In genomic region chr10:81069836-81070235, GRCm38 (mm10) we compare ENCODE assay signal across 8 mouse cellular contexts. TPM values are rescaled to one million over a fixed set of nuclear protein-coding genes. Genes with fewer than 3 reads are reported as not detected.
DNase-seq lines count a peak whose midpoint lies in the region; ATAC-seq and TF ChIP-seq lines count a peak whose summit lies in the region.

Thop1 (plus strand) TSS chr10:81070035.

- H3K27ac ChIP-seq in embryonic facial prominence, embryonic 14.5 days (replicated peaks; ENCODE audit: low read depth, low read length): peak within 1 kb of the TSS; percentile 57; the same call in 1 of the 2 replicates
- peak within 1 kb of the TSS; percentile 69 for H3K27ac ChIP-seq in heart, adult 2 months
- no peak within 1 kb of the TSS; the same call in 1 of the 2 replicates for H3K27ac ChIP-seq in limb, embryonic 13.5 days
- peak within 1 kb of the TSS; percentile 74 for H3K27ac ChIP-seq in midbrain, embryonic 16.5 days (ENCODE audit: low read length)

- peak within 1 kb of the TSS; percentile 79 for H3K4me3 ChIP-seq in embryonic facial prominence, embryonic 14.5 days (ENCODE audit: low read depth, low read length)
- peak within 1 kb of the TSS; percentile 68 for H3K4me3 ChIP-seq in heart, adult 2 months
- H3K4me3 ChIP-seq in limb, embryonic 13.5 days: peak within 1 kb of the TSS; percentile 73
- peak within 1 kb of the TSS; percentile 70 for H3K4me3 ChIP-seq in midbrain, embryonic 16.5 days (ENCODE audit: low read depth, low read length)

- peak; percentile 65 for TF ChIP-seq POLR2A in heart, adult 2 months (IDR thresholded peaks at IDR 0.05; ENCODE audit: insufficient read depth, low read depth, low read length)

- H3K79me2 ChIP-seq in heart, adult 2 months (replicated peaks; ENCODE audit: control insufficient read depth, insufficient read depth, low read length): no peaks in the 10 kb centered on the region

- peak; percentile 50; the same call in 1 of the 2 replicates for TF ChIP-seq EP300 in heart, adult 2 months (IDR thresholded peaks at IDR 0.05; ENCODE audit: insufficient read depth, low read depth, low read length)

- H3K4me2 ChIP-seq in embryonic facial prominence, embryonic 14.5 days (ENCODE audit: low read depth, low read length): peak within 1 kb of the TSS; percentile 64
- H3K4me2 ChIP-seq in limb, embryonic 13.5 days (replicated peaks): peak within 1 kb of the TSS; percentile 79
- H3K4me2 ChIP-seq in midbrain, embryonic 16.5 days (ENCODE audit: low read length): peak within 1 kb of the TSS; percentile 78

- peak; percentile 96 for ATAC-seq in embryonic facial prominence, embryonic 14.5 days (ENCODE audit: low read depth)
- ATAC-seq in limb, embryonic 13.5 days (ENCODE audit: low FRiP score, low read depth): peak; percentile 97
- ATAC-seq in midbrain, embryonic 16.5 days: peak; percentile 93

- intact Hi-C loops in heart, adult 2 months (cut with DNase I): no loop called here

- peaks cover 9% of the 10 kb centered on the region for H3K4me1 ChIP-seq in embryonic facial prominence, embryonic 14.5 days (ENCODE audit: control insufficient read depth, insufficient read depth, low read length)
- peaks cover 3% of the 10 kb centered on the region for H3K4me1 ChIP-seq in heart, adult 2 months (ENCODE audit: control insufficient read depth, insufficient read depth, low read length)
- H3K4me1 ChIP-seq in limb, embryonic 13.5 days: peaks cover 20% of the 10 kb centered on the region
- H3K4me1 ChIP-seq in midbrain, embryonic 16.5 days (ENCODE audit: control insufficient read depth, insufficient read depth, low read length): peaks cover 19% of the 10 kb centered on the region

- H3K36me3 ChIP-seq in embryonic facial prominence, embryonic 14.5 days (ENCODE audit: control insufficient read depth, insufficient read depth, low read length): peaks cover 20% of the 10 kb centered on the region
- H3K36me3 ChIP-seq in heart, adult 2 months (ENCODE audit: control insufficient read depth, insufficient read depth, low read length): no peaks in the 10 kb centered on the region
- peaks cover 21% of the 10 kb centered on the region for H3K36me3 ChIP-seq in limb, embryonic 13.5 days
- peaks cover 15% of the 10 kb centered on the region for H3K36me3 ChIP-seq in midbrain, embryonic 16.5 days (ENCODE audit: control insufficient read depth, insufficient read depth, low read length)

- H3K27me3 ChIP-seq in embryonic facial prominence, embryonic 14.5 days (replicated peaks; ENCODE audit: control insufficient read depth, insufficient read depth, low read length): no peaks in the 10 kb centered on the region
- H3K27me3 ChIP-seq in heart, adult 2 months (ENCODE audit: control insufficient read depth, insufficient read depth, low read length): no peaks in the 10 kb centered on the region
- H3K27me3 ChIP-seq in limb, embryonic 13.5 days: no peaks in the 10 kb centered on the region
- no peaks in the 10 kb centered on the region for H3K27me3 ChIP-seq in midbrain, embryonic 16.5 days (ENCODE audit: control insufficient read depth, insufficient read depth, low read depth, low read length)

- WGBS in embryonic facial prominence, embryonic 14.5 days: 0% methylated on average over 27 of the region's 35 CpGs
- WGBS in heart, adult 2 months: under 1% methylated on average over 35 of the region's 35 CpGs
- WGBS in limb, embryonic 13.5 days: under 1% methylated on average over 35 of the region's 35 CpGs
- WGBS in midbrain, embryonic 16.5 days: under 1% methylated on average over 35 of the region's 35 CpGs

- H3K9me3 ChIP-seq in embryonic facial prominence, embryonic 14.5 days (ENCODE audit: control insufficient read depth, low read length): no peaks in the 10 kb centered on the region
- no peaks in the 10 kb centered on the region for H3K9me3 ChIP-seq in limb, embryonic 13.5 days
- no peaks in the 10 kb centered on the region; the same call in 1 of the 2 replicates for H3K9me3 ChIP-seq in midbrain, embryonic 16.5 days (replicated peaks; ENCODE audit: control insufficient read depth, low read length, poor library complexity, severe bottlenecking)

- TF ChIP-seq CTCF in heart, adult 2 months (IDR thresholded peaks at IDR 0.05): peak; percentile 21

- DNase-seq in 3T3-L1 (ENCODE audit: low read depth, low spot score): peak; percentile 100
- peak; percentile 81 to 91 for DNase-seq in adrenal gland, postnatal 4 days (ENCODE audit: low spot score in 2 of 2)
- peak; percentile 100 for DNase-seq in embryonic facial prominence, embryonic 14.5 days (ENCODE audit: low spot score)
- peak; percentile 94 to 98 for DNase-seq in heart, adult 2 months
- DNase-seq in kidney, adult 8-10 months: peak; percentile 97 to 98
- DNase-seq in spleen, postnatal 10 days (ENCODE audit: low spot score in 2 of 2): peak; percentile 85 to 97

- peak within 1 kb of the TSS; percentile 84 for H3K9ac ChIP-seq in embryonic facial prominence, embryonic 14.5 days (ENCODE audit: low read depth, low read length)
- peak within 1 kb of the TSS; percentile 89 for H3K9ac ChIP-seq in heart, adult 2 months (ENCODE audit: low read depth, low read length)
- peak within 1 kb of the TSS; percentile 93 for H3K9ac ChIP-seq in limb, embryonic 13.5 days
- peak within 1 kb of the TSS; percentile 80 for H3K9ac ChIP-seq in midbrain, embryonic 16.5 days (ENCODE audit: low read depth, low read length)

RNA-seq across cellular contexts. Expression of gene Thop1, which starts in this region (rescaled TPM):
- total RNA-seq in adrenal gland, postnatal 4 days (2021): 10 to 100 TPM; 39.1 to 46.7 TPM
- polyA plus RNA-seq in embryonic facial prominence, embryonic 14.5 days (2014; fragmentation: Nextera tagmentation; extraction: Ambion mirVana): 61.7 and 62.9 TPM in 2 replicates
- 10 to 100 TPM; 11.3 to 15.5 TPM for total RNA-seq in heart, adult 2 months (2021)
- polyA plus RNA-seq in heart, adult 2 months (2012; rRNA removed): 15.2 and 17.0 TPM in 2 replicates
- polyA plus RNA-seq in limb, embryonic 13.5 days (2015; fragmentation: Nextera tagmentation; extraction: Ambion mirVana): 58.4 and 62.0 TPM in 2 replicates
- 47.3 and 51.6 TPM in 2 replicates for polyA plus RNA-seq in midbrain, embryonic 16.5 days (2015; fragmentation: Nextera tagmentation; extraction: Ambion mirVana)
